Mouse (Mus musculus): ENCODE measurements around the gene S100a5. TPM values are rescaled to one million over a fixed set of nuclear protein-coding genes. Genes with fewer than 3 reads are reported as not detected.
A peak's percentile ranks its signal among the peaks of the same experiment; 100 is the strongest.

Gene S100a5
- polyA plus RNA-seq, 1 experiment from 2014 or later, result not detected

- Histone ChIP-seq H3K4me3 (ENCODE audit: low read depth, low read length) (no peak overlapping the region), H3K27ac (ENCODE audit: low read depth, low read length) (no peak overlapping the region), H3K9ac (ENCODE audit: low read length) (no peak overlapping the region), H3K27me3 (ENCODE audit: control insufficient read depth, insufficient read depth, low read length) (no peaks in the 10 kb centered on the region; the same call in 1 of the 2 replicates), H3K4me1 (replicated peaks; ENCODE audit: control insufficient read depth, insufficient read depth, low read length) (peaks cover 5% of the 10 kb centered on the region; the same call in 1 of the 2 replicates), H3K36me3 (ENCODE audit: control insufficient read depth, insufficient read depth, low read length) (no peaks in the 10 kb centered on the region), H3K9me3 (ENCODE audit: control insufficient read depth, low read length) (peaks cover 3% of the 10 kb centered on the region; the same call in 1 of the 2 replicates), H3K4me2 (ENCODE audit: low read depth, low read length, severe bottlenecking) (peak overlapping the region; percentile 71; the same call in 1 of the 2 replicates)
- WGBS, result 68% methylated on average over 7 of the region's 7 CpGs
- DNase-seq (ENCODE audit: low spot score), result no peak
- no peak; the same call in 1 of the 2 replicates for ATAC-seq (replicated peaks; ENCODE audit: low FRiP score)
These were observed 5.3 kb downstream of the S100a5 start for GRCm38 (mm10) chr3:90613461-90614147.

GRCm38 (mm10) chr3:90614148-90614530, 5.8 kb downstream of the S100a5 start:
- no peaks in the 10 kb centered on the region for H3K36me3 ChIP-seq (ENCODE audit: control insufficient read depth, insufficient read depth, low read length)
- H3K9me3 ChIP-seq (ENCODE audit: control insufficient read depth, low read length), result peaks cover 3% of the 10 kb centered on the region; the same call in 1 of the 2 replicates
- H3K4me2 ChIP-seq (ENCODE audit: low read depth, low read length, severe bottlenecking), result no peak overlapping the region
- no peak overlapping the region for H3K9ac ChIP-seq (ENCODE audit: low read length)
- DNase-seq (ENCODE audit: low spot score) (no peak), ATAC-seq (replicated peaks; ENCODE audit: low FRiP score) (no peak)
- WGBS, result 87% methylated on average over 6 of the region's 6 CpGs
- peaks cover 5% of the 10 kb centered on the region; the same call in 1 of the 2 replicates for H3K4me1 ChIP-seq (replicated peaks; ENCODE audit: control insufficient read depth, insufficient read depth, low read length)
- H3K4me3 ChIP-seq (ENCODE audit: low read depth, low read length), result no peak overlapping the region
- no peak overlapping the region for H3K27ac ChIP-seq (ENCODE audit: low read depth, low read length)
- H3K27me3 ChIP-seq (ENCODE audit: control insufficient read depth, insufficient read depth, low read length), result no peaks in the 10 kb centered on the region; the same call in 1 of the 2 replicates

- ATAC-seq (replicated peaks; ENCODE audit: low FRiP score), result no peak
- Histone ChIP-seq H3K4me1 (replicated peaks; ENCODE audit: control insufficient read depth, insufficient read depth, low read length) (peaks cover 5% of the 10 kb centered on the region; the same call in 1 of the 2 replicates), H3K9me3 (ENCODE audit: control insufficient read depth, low read length) (peaks cover 3% of the 10 kb centered on the region; the same call in 1 of the 2 replicates), H3K27me3 (ENCODE audit: control insufficient read depth, insufficient read depth, low read length) (no peaks in the 10 kb centered on the region; the same call in 1 of the 2 replicates), H3K4me3 (ENCODE audit: low read depth, low read length) (no peak overlapping the region), H3K36me3 (ENCODE audit: control insufficient read depth, insufficient read depth, low read length) (no peaks in the 10 kb centered on the region), H3K4me2 (ENCODE audit: low read depth, low read length, severe bottlenecking) (no peak overlapping the region), H3K27ac (ENCODE audit: low read depth, low read length) (no peak overlapping the region), H3K9ac (ENCODE audit: low read length) (no peak overlapping the region)
- 84% methylated on average over 11 of the region's 11 CpGs for WGBS
- DNase-seq (ENCODE audit: low spot score), result no peak
These were observed 6.4 kb downstream of the S100a5 start for GRCm38 (mm10) chr3:90614611-90615251.

GRCm38 (mm10) chr3:90615415-90615814, 7.1 kb downstream of the S100a5 start:
- WGBS, result 13% methylated on average over 7 of the region's 7 CpGs
- H3K27me3 ChIP-seq (ENCODE audit: control insufficient read depth, insufficient read depth, low read length), result no peaks in the 10 kb centered on the region; the same call in 1 of the 2 replicates
- ATAC-seq (replicated peaks; ENCODE audit: low FRiP score), result peak; percentile 53
- no peak overlapping the region for H3K4me3 ChIP-seq (ENCODE audit: low read depth, low read length)
- no peak overlapping the region for H3K9ac ChIP-seq (ENCODE audit: low read length)
- peaks cover 3% of the 10 kb centered on the region; the same call in 1 of the 2 replicates for H3K9me3 ChIP-seq (ENCODE audit: control insufficient read depth, low read length)
- H3K27ac ChIP-seq (ENCODE audit: low read depth, low read length), result no peak overlapping the region
- peaks cover 5% of the 10 kb centered on the region; the same call in 1 of the 2 replicates for H3K4me1 ChIP-seq (replicated peaks; ENCODE audit: control insufficient read depth, insufficient read depth, low read length)
- DNase-seq (ENCODE audit: low spot score), result peak; percentile 63
- no peaks in the 10 kb centered on the region for H3K36me3 ChIP-seq (ENCODE audit: control insufficient read depth, insufficient read depth, low read length)
- H3K4me2 ChIP-seq (ENCODE audit: low read depth, low read length, severe bottlenecking), result no peak overlapping the region

- DNase-seq (ENCODE audit: low spot score) (no peak), ATAC-seq (replicated peaks; ENCODE audit: low FRiP score) (no peak)
- Histone ChIP-seq H3K4me3 (ENCODE audit: low read depth, low read length) (no peak overlapping the region), H3K27ac (ENCODE audit: low read depth, low read length) (no peak overlapping the region), H3K36me3 (ENCODE audit: control insufficient read depth, insufficient read depth, low read length) (no peaks in the 10 kb centered on the region), H3K9ac (ENCODE audit: low read length) (no peak overlapping the region), H3K27me3 (ENCODE audit: control insufficient read depth, insufficient read depth, low read length) (no peaks in the 10 kb centered on the region; the same call in 1 of the 2 replicates), H3K9me3 (ENCODE audit: control insufficient read depth, low read length) (peaks cover 3% of the 10 kb centered on the region; the same call in 1 of the 2 replicates), H3K4me2 (ENCODE audit: low read depth, low read length, severe bottlenecking) (no peak overlapping the region), H3K4me1 (replicated peaks; ENCODE audit: control insufficient read depth, insufficient read depth, low read length) (peaks cover 5% of the 10 kb centered on the region; the same call in 1 of the 2 replicates)
- WGBS, result 87% methylated on average over 1 of the region's 1 CpGs
These were observed 7.6 kb downstream of the S100a5 start for GRCm38 (mm10) chr3:90615911-90616310.

- Histone ChIP-seq H3K4me1 (replicated peaks; ENCODE audit: control insufficient read depth, insufficient read depth, low read length) (peaks cover 5% of the 10 kb centered on the region; the same call in 1 of the 2 replicates), H3K27ac (ENCODE audit: low read depth, low read length) (no peak overlapping the region), H3K9ac (ENCODE audit: low read length) (no peak overlapping the region), H3K27me3 (ENCODE audit: control insufficient read depth, insufficient read depth, low read length) (no peaks in the 10 kb centered on the region; the same call in 1 of the 2 replicates), H3K36me3 (ENCODE audit: control insufficient read depth, insufficient read depth, low read length) (no peaks in the 10 kb centered on the region), H3K4me2 (ENCODE audit: low read depth, low read length, severe bottlenecking) (no peak overlapping the region), H3K4me3 (ENCODE audit: low read depth, low read length) (no peak overlapping the region), H3K9me3 (ENCODE audit: control insufficient read depth, low read length) (peaks cover 3% of the 10 kb centered on the region; the same call in 1 of the 2 replicates)
- DNase-seq (ENCODE audit: low spot score) (no peak), ATAC-seq (replicated peaks; ENCODE audit: low FRiP score) (no peak)
- WGBS, result 24% methylated on average over 1 of the region's 1 CpGs
These were observed 9.3 kb downstream of the S100a5 start for GRCm38 (mm10) chr3:90617586-90617985.

- H3K27ac ChIP-seq (ENCODE audit: low read depth, low read length), result no peak overlapping the region
- ATAC-seq (replicated peaks; ENCODE audit: low FRiP score) (no peak), DNase-seq (ENCODE audit: low spot score) (no peak)
- peaks cover 9% of the 10 kb centered on the region; the same call in 1 of the 2 replicates for H3K4me1 ChIP-seq (replicated peaks; ENCODE audit: control insufficient read depth, insufficient read depth, low read length)
- H3K4me2 ChIP-seq (ENCODE audit: low read depth, low read length, severe bottlenecking), result no peak overlapping the region
- no peak overlapping the region for H3K4me3 ChIP-seq (ENCODE audit: low read depth, low read length)
- WGBS, result 56% methylated on average over 7 of the region's 7 CpGs
- no peaks in the 10 kb centered on the region for H3K36me3 ChIP-seq (ENCODE audit: control insufficient read depth, insufficient read depth, low read length)
- H3K9ac ChIP-seq (ENCODE audit: low read length), result no peak overlapping the region
- H3K9me3 ChIP-seq (ENCODE audit: control insufficient read depth, low read length), result peaks cover 3% of the 10 kb centered on the region; the same call in 1 of the 2 replicates
- no peaks in the 10 kb centered on the region for H3K27me3 ChIP-seq (ENCODE audit: control insufficient read depth, insufficient read depth, low read length)
These were observed 13.2 kb downstream of the S100a5 start for GRCm38 (mm10) chr3:90621552-90621951.

- H3K9me3 ChIP-seq (ENCODE audit: control insufficient read depth, low read length), result no peaks in the 10 kb centered on the region
- no peak overlapping the region for H3K9ac ChIP-seq (ENCODE audit: low read length)
- 18% methylated on average over 2 of the region's 2 CpGs for WGBS
- DNase-seq (ENCODE audit: low spot score) (peak; percentile 72), ATAC-seq (replicated peaks; ENCODE audit: low FRiP score) (peak; percentile 72)
- H3K27ac ChIP-seq (ENCODE audit: low read depth, low read length), result peak overlapping the region; percentile 27
- H3K27me3 ChIP-seq (ENCODE audit: control insufficient read depth, insufficient read depth, low read length), result no peaks in the 10 kb centered on the region
- no peak overlapping the region for H3K4me2 ChIP-seq (ENCODE audit: low read depth, low read length, severe bottlenecking)
- no peaks in the 10 kb centered on the region for H3K36me3 ChIP-seq (ENCODE audit: control insufficient read depth, insufficient read depth, low read length)
- peaks cover 9% of the 10 kb centered on the region; the same call in 1 of the 2 replicates for H3K4me1 ChIP-seq (replicated peaks; ENCODE audit: control insufficient read depth, insufficient read depth, low read length)
- H3K4me3 ChIP-seq (ENCODE audit: low read depth, low read length), result no peak overlapping the region
These were observed 15.2 kb downstream of the S100a5 start for GRCm38 (mm10) chr3:90623435-90624071.

Measured in forebrain, embryonic 11.5 days (tissue).